Mouse (Mus musculus) left cerebral cortex, adult 2 months (tissue): ENCODE measurements at regions not wholly inside any gene's neighbourhood (a gene's known extent, or its start where the extent isn't known, plus 50 kb on each side); places are given as distances from the start of the nearest gene placed in this dataset.

Experiments
- DNase-seq, 2 experiments: peaks; one replicate each; pipeline ENCODE4 v3.0.0; 2021 to 2022; ENCODE audit warnings: low spot score in 2 of 2, mixed read lengths in 1 of 2; ENCODE audit errors: extremely low spot score in 1 of 2
- H3K27ac ChIP-seq: fragments of 200-600 bp; 2 replicates; pipeline ENCODE4 v1.8.1; 2022
- H3K4me3 ChIP-seq: fragments of 200-600 bp; 2 replicates; pipeline ENCODE4 v1.8.1; 2022
- CTCF ChIP-seq: fragments of 200-600 bp; IDR thresholded peaks from 2 replicates; pipeline ENCODE4 v1.8.1; 2022; ENCODE audit warnings: antibody characterized with exemption, mild to moderate bottlenecking, moderate library complexity
- intact Hi-C: fragments of 180-260 bp; cut with DNase I; formaldehyde crosslinking; loops from one replicate; pipeline ENCODE4 v1.15.1; 2025

- TF ChIP-seq CTCF = no peak
- intact Hi-C loops = no loop called here
- Histone ChIP-seq H3K27ac (no peak overlapping the region), H3K4me3 (no peak overlapping the region)
- no peak for DNase-seq
These were observed 690.5 kb downstream of the Plod2 start for GRCm38 (mm10) chr9:93232562-93232961.

- no peak for TF ChIP-seq CTCF
- no peak for DNase-seq
- Histone ChIP-seq H3K4me3 (no peak overlapping the region), H3K27ac (no peak overlapping the region)
- intact Hi-C loops = no loop called here
These were observed 710.1 kb downstream of the Plod2 start for GRCm38 (mm10) chr9:93252146-93252545.

GRCm38 (mm10) chr9:93297332-93297731 lies 755.3 kb downstream of the Plod2 start:
- H3K27ac ChIP-seq = no peak overlapping the region
- H3K4me3 ChIP-seq = no peak overlapping the region
- no peak for TF ChIP-seq CTCF
- intact Hi-C loops = no loop called here
- DNase-seq = no peak

DNA sequence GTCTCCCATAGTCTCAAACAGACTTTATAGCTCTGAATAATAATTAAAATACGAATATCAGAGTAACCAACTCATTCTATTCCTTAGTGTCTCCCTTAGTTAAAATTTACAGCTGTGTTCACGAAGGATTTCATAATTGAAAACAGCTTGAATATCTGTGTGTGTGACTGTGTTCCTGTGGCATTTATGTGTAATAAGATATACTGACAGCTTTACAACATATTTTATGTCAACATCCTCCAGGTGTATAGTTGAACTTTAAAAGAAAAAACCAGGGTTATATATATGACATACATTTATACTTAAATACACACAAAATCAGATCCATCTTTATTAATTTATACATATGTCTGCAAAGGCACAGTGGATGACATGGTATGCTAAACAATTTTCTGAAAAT lies 764.7 kb downstream of the Plod2 start:
- Histone ChIP-seq H3K27ac (no peak overlapping the region), H3K4me3 (no peak overlapping the region)
- no peak for DNase-seq
- no peak for TF ChIP-seq CTCF
- intact Hi-C loops = no loop called here

GRCm38 (mm10) chr9:93328997-93329682 lies 787.1 kb downstream of the Plod2 start:
- no peak for TF ChIP-seq CTCF
- H3K27ac ChIP-seq = no peak overlapping the region
- no peak for DNase-seq
- H3K4me3 ChIP-seq = no peak overlapping the region
- intact Hi-C loops = no loop called here
